Mouse (Mus musculus): Measurements from ENCODE around the gene F2rl2. TPM values are rescaled to one million over a fixed set of nuclear protein-coding genes. Genes with fewer than 3 reads are reported as not detected.

F2rl2 gene
- total RNA-seq, 2 experiments from 2014 or later, result 0.17 TPM; not detected in 1

Other genes starting within 250 kb of the F2rl2 start
- gene S100z, start 218.1 kb upstream of the F2rl2 start, total RNA-seq (2021), result not detected
- 1 to 10 TPM in 1 of 2 experiments, under 1 TPM in 1; 0.96 to 1.0 TPM for gene F2rl1, start 171.6 kb upstream of the F2rl2 start, total RNA-seq (2021)
- 10 to 100 TPM; 49.6 to 50.1 TPM for gene F2r, start 78.4 kb upstream of the F2rl2 start, total RNA-seq (2021)
- gene Iqgap2, start 195.1 kb downstream of the F2rl2 start, total RNA-seq (2021), result 1 to 10 TPM; 2.3 to 3.1 TPM

All from heart, postnatal 10 days (tissue).